Mouse (Mus musculus): Measurements from ENCODE around the gene Mcam.

- TF ChIP-seq CTCF (IDR thresholded peaks at IDR 0.05; ENCODE audit: low read depth) (no peak; the same call in 1 of the 2 replicates), EP300 (IDR thresholded peaks at IDR 0.05; ENCODE audit: low read depth) (no peak)
These were observed 37.7 kb upstream of the Mcam start for GRCm38 (mm10) chr9:44096536-44096935.
